Mouse (Mus musculus) olfactory bulb, adult 2 months (tissue): ENCODE measurements around the gene E330034G19Rik.

ENCODE experiments used
- CTCF ChIP-seq: fragments of 200-500 bp; IDR thresholded peaks from 2 replicates; pipeline ENCODE4 v1.5.1; 2012; ENCODE audit warnings: low read depth, mild to moderate bottlenecking, low read length, moderate library complexity; ENCODE audit not compliant: insufficient read depth
- POLR2A ChIP-seq: fragments of 200-500 bp; IDR thresholded peaks from 2 replicates; pipeline ENCODE4 v1.6.1; 2012; ENCODE audit warnings: mild to moderate bottlenecking, low read depth, low read length, moderate library complexity; ENCODE audit not compliant: insufficient read depth

- TF ChIP-seq CTCF (no peak), POLR2A (no peak)
These were observed 39.3 kb upstream of the E330034G19Rik start for GRCm38 (mm10) chr14:24253611-24254202.
